Mouse (Mus musculus): Measurements from ENCODE around the gene Ric8a. TPM values are rescaled to one million over a fixed set of nuclear protein-coding genes. Genes with fewer than 3 reads are reported as not detected.
"Not testable (repeated sequence)": the region's sequence is repeated elsewhere in the genome, so short reads cannot be mapped to it uniquely, and the experiment has no call there.

Ric8a gene
- polyA plus RNA-seq, 1 experiment from 2014 or later, result 65.7 TPM

- 2% methylated on average over 12 of the region's 12 CpGs for WGBS
- H3K9me3 ChIP-seq (ENCODE audit: control insufficient read depth, low read depth, low read length), result no peaks in the 10 kb centered on the region
- peak overlapping the region; percentile 85; the same call in 1 of the 2 replicates for H3K27ac ChIP-seq (ENCODE audit: low read length)
- ATAC-seq (ENCODE audit: insufficient number of reproducible peaks, insufficient read depth, low FRiP score, low read depth), result peak; percentile 56
- H3K4me3 ChIP-seq (ENCODE audit: low read depth, low read length), result peak overlapping the region; percentile 79
- H3K9ac ChIP-seq (replicated peaks; ENCODE audit: low read depth, low read length), result peak overlapping the region; percentile 51
- H3K36me3 ChIP-seq (ENCODE audit: control insufficient read depth, insufficient read depth, low read length), result peaks cover 11% of the 10 kb centered on the region; the same call in 1 of the 2 replicates
- H3K27me3 ChIP-seq (ENCODE audit: control insufficient read depth, insufficient read depth, low read length), result no peaks in the 10 kb centered on the region
- peaks cover 7% of the 10 kb centered on the region; the same call in 1 of the 2 replicates for H3K4me1 ChIP-seq (ENCODE audit: control insufficient read depth, insufficient read depth, low read length)
- peak overlapping the region; percentile 59 for H3K4me2 ChIP-seq (replicated peaks; ENCODE audit: low read depth, low read length)
Observed at GRCm38 (mm10) chr7:140882469-140882803, 25.7 kb downstream of the Ric8a start.

- not testable (repeated sequence) for ATAC-seq (ENCODE audit: insufficient number of reproducible peaks, insufficient read depth, low FRiP score, low read depth); H3K9ac ChIP-seq (replicated peaks; ENCODE audit: low read depth, low read length); H3K9me3 ChIP-seq (ENCODE audit: control insufficient read depth, low read depth, low read length); H3K4me3 ChIP-seq (ENCODE audit: low read depth, low read length); H3K27me3 ChIP-seq (ENCODE audit: control insufficient read depth, insufficient read depth, low read length); H3K27ac ChIP-seq (ENCODE audit: low read length); H3K4me2 ChIP-seq (replicated peaks; ENCODE audit: low read depth, low read length); H3K4me1 ChIP-seq (ENCODE audit: control insufficient read depth, insufficient read depth, low read length)
- WGBS, result 97% methylated on average over 16 of the region's 16 CpGs
- H3K36me3 ChIP-seq (ENCODE audit: control insufficient read depth, insufficient read depth, low read length), result peaks cover 51% of the 10 kb centered on the region
Observed at GRCm38 (mm10) chr7:140890636-140891035, 33.9 kb downstream of the Ric8a start.

GRCm38 (mm10) chr7:140894031-140894430 lies 37.3 kb downstream of the Ric8a start:
- 91% methylated on average over 7 of the region's 7 CpGs for WGBS
- Histone ChIP-seq H3K4me2 (replicated peaks; ENCODE audit: low read depth, low read length) (no peak overlapping the region), H3K4me1 (ENCODE audit: control insufficient read depth, insufficient read depth, low read length) (no peaks in the 10 kb centered on the region), H3K27ac (ENCODE audit: low read length) (no peak overlapping the region), H3K4me3 (ENCODE audit: low read depth, low read length) (no peak overlapping the region), H3K9me3 (ENCODE audit: control insufficient read depth, low read depth, low read length) (no peaks in the 10 kb centered on the region), H3K9ac (replicated peaks; ENCODE audit: low read depth, low read length) (no peak overlapping the region), H3K36me3 (ENCODE audit: control insufficient read depth, insufficient read depth, low read length) (peaks cover 58% of the 10 kb centered on the region), H3K27me3 (ENCODE audit: control insufficient read depth, insufficient read depth, low read length) (no peaks in the 10 kb centered on the region)
- no peak for ATAC-seq (ENCODE audit: insufficient number of reproducible peaks, insufficient read depth, low FRiP score, low read depth)

- WGBS, result 97% methylated on average over 3 of the region's 3 CpGs
- H3K36me3 ChIP-seq (ENCODE audit: control insufficient read depth, insufficient read depth, low read length), result peaks cover 55% of the 10 kb centered on the region
- H3K27me3 ChIP-seq (ENCODE audit: control insufficient read depth, insufficient read depth, low read length), result no peaks in the 10 kb centered on the region
- H3K27ac ChIP-seq (ENCODE audit: low read length), result no peak overlapping the region
- no peak overlapping the region for H3K4me2 ChIP-seq (replicated peaks; ENCODE audit: low read depth, low read length)
- no peaks in the 10 kb centered on the region for H3K9me3 ChIP-seq (ENCODE audit: control insufficient read depth, low read depth, low read length)
- no peak overlapping the region for H3K9ac ChIP-seq (replicated peaks; ENCODE audit: low read depth, low read length)
- no peak overlapping the region for H3K4me3 ChIP-seq (ENCODE audit: low read depth, low read length)
- no peaks in the 10 kb centered on the region for H3K4me1 ChIP-seq (ENCODE audit: control insufficient read depth, insufficient read depth, low read length)
- no peak for ATAC-seq (ENCODE audit: insufficient number of reproducible peaks, insufficient read depth, low FRiP score, low read depth)
Observed at GRCm38 (mm10) chr7:140894611-140895010, 37.9 kb downstream of the Ric8a start.

GRCm38 (mm10) chr7:140897863-140898262 lies 41.1 kb downstream of the Ric8a start:
- Histone ChIP-seq H3K27ac (ENCODE audit: low read length) (no peak overlapping the region), H3K27me3 (ENCODE audit: control insufficient read depth, insufficient read depth, low read length) (no peaks in the 10 kb centered on the region), H3K4me1 (ENCODE audit: control insufficient read depth, insufficient read depth, low read length) (no peaks in the 10 kb centered on the region), H3K36me3 (ENCODE audit: control insufficient read depth, insufficient read depth, low read length) (peaks cover 36% of the 10 kb centered on the region), H3K9ac (replicated peaks; ENCODE audit: low read depth, low read length) (no peak overlapping the region), H3K4me3 (ENCODE audit: low read depth, low read length) (no peak overlapping the region), H3K9me3 (ENCODE audit: control insufficient read depth, low read depth, low read length) (no peaks in the 10 kb centered on the region), H3K4me2 (replicated peaks; ENCODE audit: low read depth, low read length) (no peak overlapping the region)
- no peak for ATAC-seq (ENCODE audit: insufficient number of reproducible peaks, insufficient read depth, low FRiP score, low read depth)
- WGBS, result 87% methylated on average over 7 of the region's 7 CpGs

GRCm38 (mm10) chr7:140899121-140899520 lies 42.4 kb downstream of the Ric8a start:
- Histone ChIP-seq H3K36me3 (ENCODE audit: control insufficient read depth, insufficient read depth, low read length) (peaks cover 34% of the 10 kb centered on the region), H3K27ac (ENCODE audit: low read length) (no peak overlapping the region), H3K4me1 (ENCODE audit: control insufficient read depth, insufficient read depth, low read length) (no peaks in the 10 kb centered on the region), H3K9me3 (ENCODE audit: control insufficient read depth, low read depth, low read length) (no peaks in the 10 kb centered on the region), H3K9ac (replicated peaks; ENCODE audit: low read depth, low read length) (no peak overlapping the region), H3K4me2 (replicated peaks; ENCODE audit: low read depth, low read length) (no peak overlapping the region), H3K27me3 (ENCODE audit: control insufficient read depth, insufficient read depth, low read length) (no peaks in the 10 kb centered on the region), H3K4me3 (ENCODE audit: low read depth, low read length) (no peak overlapping the region)
- ATAC-seq (ENCODE audit: insufficient number of reproducible peaks, insufficient read depth, low FRiP score, low read depth), result no peak
- WGBS, result 69% methylated on average over 3 of the region's 3 CpGs

- H3K9ac ChIP-seq (replicated peaks; ENCODE audit: low read depth, low read length), result no peak within 1 kb of the TSS
- no peaks in the 10 kb centered on the region for H3K27me3 ChIP-seq (ENCODE audit: control insufficient read depth, insufficient read depth, low read length)
- no peaks in the 10 kb centered on the region for H3K9me3 ChIP-seq (ENCODE audit: control insufficient read depth, low read depth, low read length)
- no peak within 1 kb of the TSS for H3K4me2 ChIP-seq (replicated peaks; ENCODE audit: low read depth, low read length)
- H3K4me1 ChIP-seq (ENCODE audit: control insufficient read depth, insufficient read depth, low read length), result no peaks in the 10 kb centered on the region
- no peak within 1 kb of the TSS for H3K27ac ChIP-seq (ENCODE audit: low read length)
- 51% methylated on average over 10 of the region's 10 CpGs for WGBS
- peaks cover 27% of the 10 kb centered on the region for H3K36me3 ChIP-seq (ENCODE audit: control insufficient read depth, insufficient read depth, low read length)
- no peak for ATAC-seq (ENCODE audit: insufficient number of reproducible peaks, insufficient read depth, low FRiP score, low read depth)
- no peak within 1 kb of the TSS for H3K4me3 ChIP-seq (ENCODE audit: low read depth, low read length)
Observed at GRCm38 (mm10) chr7:140900220-140900619, 43.5 kb downstream of the Ric8a start, which contains the start of gene Cox8b. Cox8b (minus strand) TSS chr7:140900446.

GRCm38 (mm10) chr7:140902036-140902875 lies 45.5 kb downstream of the Ric8a start:
- WGBS, result 79% methylated on average over 15 of the region's 15 CpGs
- ATAC-seq (ENCODE audit: insufficient number of reproducible peaks, insufficient read depth, low FRiP score, low read depth), result no peak
- Histone ChIP-seq H3K4me3 (ENCODE audit: low read depth, low read length) (no peak overlapping the region), H3K4me2 (replicated peaks; ENCODE audit: low read depth, low read length) (no peak overlapping the region), H3K9ac (replicated peaks; ENCODE audit: low read depth, low read length) (no peak overlapping the region), H3K27ac (ENCODE audit: low read length) (no peak overlapping the region), H3K4me1 (ENCODE audit: control insufficient read depth, insufficient read depth, low read length) (no peaks in the 10 kb centered on the region), H3K9me3 (ENCODE audit: control insufficient read depth, low read depth, low read length) (no peaks in the 10 kb centered on the region), H3K27me3 (ENCODE audit: control insufficient read depth, insufficient read depth, low read length) (no peaks in the 10 kb centered on the region), H3K36me3 (ENCODE audit: control insufficient read depth, insufficient read depth, low read length) (peaks cover 18% of the 10 kb centered on the region)

All from stomach, embryonic 14.5 days (tissue).